Mouse (Mus musculus): ENCODE measurements around the gene Glyctk. TPM values are rescaled to one million over a fixed set of nuclear protein-coding genes. Genes with fewer than 3 reads are reported as not detected.
"Not testable (repeated sequence)": the region's sequence is repeated elsewhere in the genome, so short reads cannot be mapped to it uniquely, and the experiment has no call there.

The Glyctk gene
- total RNA-seq, 2 experiments from 2014 or later = 3.3 to 5.3 TPM

GRCm38 (mm10) chr9:106179964-106180363 lies 22.0 kb upstream of the Glyctk start:
- intact Hi-C loops (cut with DNase I) = no loop called here
- no peak for DNase-seq (ENCODE audit: low spot score in 2 of 2)

GRCm38 (mm10) chr9:106179454-106179853 lies 21.5 kb upstream of the Glyctk start:
- DNase-seq (ENCODE audit: low spot score in 2 of 2) = no peak
- intact Hi-C loops (cut with DNase I) = no loop called here

GRCm38 (mm10) chr9:106177799-106178198 lies 19.9 kb upstream of the Glyctk start:
- intact Hi-C loops (cut with DNase I) = no loop called here
- no peak for DNase-seq (ENCODE audit: low spot score in 2 of 2)

- DNase-seq (ENCODE audit: low spot score in 2 of 2) = no peak
- intact Hi-C loops (cut with DNase I) = no loop called here
Measured at GRCm38 (mm10) chr9:106176769-106177168, 18.8 kb upstream of the Glyctk start.

- no peak for DNase-seq (ENCODE audit: low spot score in 2 of 2)
- intact Hi-C loops (cut with DNase I) = no loop called here
Measured at GRCm38 (mm10) chr9:106175552-106176200, 17.7 kb upstream of the Glyctk start.

- no peak for DNase-seq (ENCODE audit: low spot score in 2 of 2)
- intact Hi-C loops (cut with DNase I) = no loop called here
Measured at GRCm38 (mm10) chr9:106173363-106173762, 15.4 kb upstream of the Glyctk start.

- DNase-seq (ENCODE audit: low spot score in 2 of 2) = no peak
- intact Hi-C loops (cut with DNase I) = no loop called here
Measured at GRCm38 (mm10) chr9:106172527-106172926, 14.6 kb upstream of the Glyctk start.

- intact Hi-C loops (cut with DNase I) = loop anchor here (2.0 kb wide), 1 partner anchor 31 kb away; the partner anchor contains the start of gene Twf2
- peak; percentile 52 to 62 for DNase-seq (ENCODE audit: low spot score in 2 of 2)
Measured at GRCm38 (mm10) chr9:106171346-106172158, 13.6 kb upstream of the Glyctk start.

GRCm38 (mm10) chr9:106170556-106171345 lies 12.8 kb upstream of the Glyctk start, which contains the start of gene Wdr82:
Gene Wdr82, plus strand, starts transcription at chr9:106170928.
- DNase-seq (ENCODE audit: low spot score in 2 of 2) = peak; percentile 88 to 91
- intact Hi-C loops (cut with DNase I) = loop anchor here (2.0 kb wide), 1 partner anchor 32 kb away; the partner anchor contains the start of gene Twf2

GRCm38 (mm10) chr9:106169917-106170316 lies 12.0 kb upstream of the Glyctk start:
- intact Hi-C loops (cut with DNase I) = loop anchor here (2.0 kb wide), 1 partner anchor 33 kb away; the partner anchor contains the start of gene Twf2
- no peak for DNase-seq (ENCODE audit: low spot score in 2 of 2)

GRCm38 (mm10) chr9:106169006-106169405 lies 11.1 kb upstream of the Glyctk start:
- intact Hi-C loops (cut with DNase I); DNase-seq (ENCODE audit: low spot score in 2 of 2): not testable (repeated sequence)

GRCm38 (mm10) chr9:106167703-106168102 lies 9.8 kb upstream of the Glyctk start:
- no peak for DNase-seq (ENCODE audit: low spot score in 2 of 2)
- intact Hi-C loops (cut with DNase I) = no loop called here

GRCm38 (mm10) chr9:106167241-106167640 lies 9.3 kb upstream of the Glyctk start:
- DNase-seq (ENCODE audit: low spot score in 2 of 2) = no peak
- intact Hi-C loops (cut with DNase I) = no loop called here

GRCm38 (mm10) chr9:106166709-106167108 lies 8.8 kb upstream of the Glyctk start:
- intact Hi-C loops (cut with DNase I) = no loop called here
- DNase-seq (ENCODE audit: low spot score in 2 of 2) = no peak

- DNase-seq (ENCODE audit: low spot score in 2 of 2) = no peak
- intact Hi-C loops (cut with DNase I) = no loop called here
Measured at GRCm38 (mm10) chr9:106160426-106160825, 2.5 kb upstream of the Glyctk start.

GRCm38 (mm10) chr9:106159784-106160301 lies 1.9 kb upstream of the Glyctk start:
- DNase-seq (ENCODE audit: low spot score in 2 of 2) = peak; percentile 94 to 95

GRCm38 (mm10) chr9:106159237-106159636 lies 1.3 kb upstream of the Glyctk start:
- intact Hi-C loops (cut with DNase I) = no loop called here
- DNase-seq (ENCODE audit: low spot score in 2 of 2) = no peak

More at GRCm38 (mm10) chr9:106159784-106160301, 1.9 kb upstream of the Glyctk start:
- intact Hi-C loops (cut with DNase I) = no loop called here

- intact Hi-C loops (cut with DNase I) = no loop called here
- no peak for DNase-seq (ENCODE audit: low spot score in 2 of 2)
Measured at GRCm38 (mm10) chr9:106157623-106157925, 364 bp downstream of the Glyctk start.

GRCm38 (mm10) chr9:106156921-106157622 lies 866 bp downstream of the Glyctk start:
- DNase-seq (ENCODE audit: low spot score in 2 of 2) = no peak
- intact Hi-C loops (cut with DNase I) = no loop called here
